Mouse (Mus musculus): Measurements from ENCODE around the gene Plxna4.

- TF ChIP-seq CTCF (conservative IDR thresholded peaks at IDR 0.05; ENCODE audit: low read length) (no peak), POU5F1 (IDR thresholded peaks at IDR 0.05; ENCODE audit: borderline replicate concordance, low read length) (no peak), NANOG (IDR thresholded peaks at IDR 0.05; ENCODE audit: borderline replicate concordance, low read length) (no peak)
These were observed 256.7 kb downstream of the Plxna4 start for GRCm38 (mm10) chr6:32331281-32331680.

Measured in E14TG2a.4 (cell line).